Mouse (Mus musculus) hindbrain, embryonic 15.5 days (tissue): ENCODE data around the gene Pnma3. TPM values are rescaled to one million over a fixed set of nuclear protein-coding genes. Genes with fewer than 3 reads are reported as not detected.
"Not testable (repeated sequence)": the region's sequence is repeated elsewhere in the genome, so short reads cannot be mapped to it uniquely, and the experiment has no call there.

ENCODE experiments used
- ATAC-seq: fragments of 200-750 bp; cut with Nextera tagmentation; 2 replicates; pipeline ENCODE4 v1.8.0; 2017; ENCODE audit warnings: low read depth, moderate number of reproducible peaks, moderate TSS enrichment; ENCODE audit not compliant: low FRiP score
- H3K27ac ChIP-seq: fragments of 300-500 bp; sonication (generic); replicated peaks from 2 replicates; pipeline ENCODE4 v1.5.1; 2015; ENCODE audit warnings: mild to moderate bottlenecking, inconsistent platforms
- H3K27me3 ChIP-seq: fragments of 300-500 bp; sonication (generic); 2 replicates; pipeline ENCODE4 v1.6.1; 2015; ENCODE audit warnings: control low read depth, inconsistent platforms
- H3K36me3 ChIP-seq: fragments of 300-500 bp; sonication (generic); 2 replicates; pipeline ENCODE4 v1.6.1; 2015; ENCODE audit warnings: control low read depth, inconsistent platforms
- H3K4me1 ChIP-seq: fragments of 300-500 bp; sonication (generic); replicated peaks from 2 replicates; pipeline ENCODE4 v1.6.1; 2015; ENCODE audit warnings: control low read depth, inconsistent platforms
- H3K4me2 ChIP-seq: fragments of 300-500 bp; sonication (generic); 2 replicates; pipeline ENCODE4 v1.6.1; 2015; ENCODE audit warnings: moderate library complexity, mild to moderate bottlenecking, inconsistent platforms
- H3K4me3 ChIP-seq: fragments of 300-500 bp; sonication (generic); 2 replicates; pipeline ENCODE4 v1.5.1; 2015; ENCODE audit warnings: mild to moderate bottlenecking, inconsistent platforms
- H3K9ac ChIP-seq: fragments of 300-500 bp; sonication (generic); 2 replicates; pipeline ENCODE4 v1.6.1; 2015; ENCODE audit warnings: inconsistent platforms
- H3K9me3 ChIP-seq: fragments of 300-500 bp; sonication (generic); 2 replicates; pipeline ENCODE4 v1.6.1; 2016; ENCODE audit warnings: control low read depth, inconsistent platforms
- WGBS: fragments of 180-500 bp; shearing (Covaris S2); methylation state at CpG from one replicate; pipeline ENCODE4 v1.1.7; 2015; 5-methylcytosine and 5-hydroxymethylcytosine counted together
- polyA plus RNA-seq: library from polyadenylated mRNA; unstranded; fragments of >200 nt; fragmentation: Nextera tagmentation; extraction: Ambion mirVana; gene quantifications from 2 replicates; pipeline ENCODE4 v1.2.1, GENCODE M21; 2015

Pnma3 gene
- polyA plus RNA-seq = 4.2 and 5.0 TPM in 2 replicates

DNA sequence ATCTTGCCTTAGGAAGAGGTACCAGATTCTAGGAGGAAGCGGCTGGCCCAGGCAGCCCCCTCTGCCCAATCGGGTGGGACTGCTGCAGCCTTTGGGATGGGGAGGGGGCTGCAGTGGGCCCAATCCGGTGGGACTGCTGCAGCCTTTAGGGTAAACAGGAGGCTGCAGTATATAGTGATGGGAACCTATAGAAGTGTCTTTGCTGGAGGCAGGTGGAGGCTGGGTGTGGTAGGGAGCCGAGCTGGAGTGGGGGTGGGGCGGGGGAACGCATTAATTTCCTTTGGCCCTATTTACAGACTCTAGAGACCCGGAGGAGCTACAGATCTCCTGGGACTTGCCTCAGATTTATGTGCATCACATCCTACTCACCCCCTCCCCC is at the start of gene Pnma3:
TSS of gene Pnma3 (plus strand) at position 373 of the 379 bp plus-strand sequence.
- Histone ChIP-seq H3K27ac (peak within 1 kb of the TSS; percentile 48; the same call in 1 of the 2 replicates), H3K4me1 (no peaks in the 10 kb centered on the region), H3K27me3 (no peaks in the 10 kb centered on the region), H3K36me3 (no peaks in the 10 kb centered on the region), H3K4me2 (peak within 1 kb of the TSS; percentile 69), H3K9ac (peak within 1 kb of the TSS; percentile 57), H3K9me3 (no peaks in the 10 kb centered on the region), H3K4me3 (peak within 1 kb of the TSS; percentile 44)
- WGBS = 27% methylated on average over 7 of the region's 7 CpGs
- ATAC-seq = peak; percentile 78

DNA sequence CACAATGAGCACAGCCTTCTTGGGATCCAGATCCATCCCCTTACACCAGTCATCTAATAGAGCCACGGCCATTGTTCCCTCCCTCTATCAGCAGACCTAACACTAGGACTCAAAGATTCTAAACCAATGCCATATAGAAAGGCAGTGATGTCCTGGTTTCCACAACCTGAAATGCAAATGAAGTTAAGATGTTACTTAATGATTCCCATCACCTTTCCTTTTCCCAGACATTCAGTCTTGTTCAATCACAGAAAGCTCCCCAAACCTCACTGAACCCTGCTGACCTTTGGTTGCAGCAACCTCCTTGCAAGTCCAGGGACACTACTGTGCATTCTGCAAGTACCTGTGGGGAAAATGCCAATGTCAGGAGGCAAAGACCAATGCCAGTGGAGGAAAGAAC is 27.6 kb upstream of the Pnma3 start, which contains the start of gene Pnma5:
TSS of gene Pnma5 (minus strand) at position 101 of the 400 bp plus-strand sequence.
- H3K27ac ChIP-seq = no peak within 1 kb of the TSS
- no peaks in the 10 kb centered on the region for H3K27me3 ChIP-seq
- H3K4me1 ChIP-seq = no peaks in the 10 kb centered on the region
- no peak within 1 kb of the TSS for H3K4me2 ChIP-seq
- H3K4me3 ChIP-seq = no peak within 1 kb of the TSS
- no peaks in the 10 kb centered on the region for H3K36me3 ChIP-seq
- 83% methylated on average over 1 of the region's 1 CpGs for WGBS
- no peaks in the 10 kb centered on the region for H3K9me3 ChIP-seq
- H3K9ac ChIP-seq = no peak within 1 kb of the TSS
- no peak for ATAC-seq

DNA sequence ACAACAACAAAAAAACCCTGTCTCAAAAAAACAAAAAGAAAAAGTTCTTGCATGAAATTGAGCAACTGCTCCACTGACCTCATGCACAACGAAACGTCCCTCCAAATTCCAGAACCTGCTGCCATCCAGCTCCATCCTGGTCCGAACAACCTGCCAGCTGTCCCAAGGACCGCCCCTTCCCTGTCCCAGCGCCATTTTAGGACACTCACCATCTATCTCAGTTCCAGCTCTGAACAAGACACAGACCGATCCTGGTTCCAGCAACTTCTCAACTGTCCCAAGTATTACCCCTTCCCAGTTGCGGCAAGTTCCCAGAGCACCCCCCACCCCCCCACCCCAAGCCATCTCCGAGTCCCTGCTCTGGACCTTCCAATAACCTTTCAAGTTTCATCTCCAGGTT is 25.8 kb upstream of the Pnma3 start:
- H3K27me3 ChIP-seq = no peaks in the 10 kb centered on the region
- WGBS = 87% methylated on average over 8 of the region's 8 CpGs

DNA sequence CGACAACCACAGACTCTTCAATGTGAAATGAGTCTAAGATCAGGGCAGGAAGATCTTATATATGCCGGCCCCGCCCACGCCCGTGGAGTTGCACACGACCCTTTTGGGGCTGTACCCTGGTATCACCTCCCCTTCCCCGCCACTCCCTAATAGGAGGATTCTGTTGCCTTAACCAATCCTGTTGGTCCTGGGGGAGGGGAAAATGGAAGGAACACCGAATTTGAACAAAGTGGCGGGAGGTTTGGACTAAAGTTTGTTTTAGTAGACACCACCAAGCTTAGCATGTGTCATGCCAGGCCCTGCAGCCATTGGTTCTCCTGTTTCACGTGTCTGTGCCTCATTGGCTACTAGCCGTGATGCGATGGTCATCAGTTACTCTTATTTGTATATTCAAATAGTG is 24.9 kb upstream of the Pnma3 start:
- no peaks in the 10 kb centered on the region for H3K4me1 ChIP-seq
- no peak overlapping the region for H3K9ac ChIP-seq
- no peak for ATAC-seq
- no peaks in the 10 kb centered on the region for H3K27me3 ChIP-seq
- H3K9me3 ChIP-seq = no peaks in the 10 kb centered on the region
- H3K4me3 ChIP-seq = no peak overlapping the region
- H3K27ac ChIP-seq = no peak overlapping the region
- no peak overlapping the region for H3K4me2 ChIP-seq
- WGBS = 87% methylated on average over 12 of the region's 12 CpGs
- H3K36me3 ChIP-seq = no peaks in the 10 kb centered on the region

More for the DNA sequence above, 25.8 kb upstream of the Pnma3 start:
- H3K9ac ChIP-seq = no peak overlapping the region
- H3K4me3 ChIP-seq = no peak overlapping the region
- no peaks in the 10 kb centered on the region for H3K36me3 ChIP-seq
- H3K9me3 ChIP-seq = no peaks in the 10 kb centered on the region
- no peak overlapping the region for H3K4me2 ChIP-seq
- no peak overlapping the region for H3K27ac ChIP-seq
- no peak for ATAC-seq
- no peaks in the 10 kb centered on the region for H3K4me1 ChIP-seq

DNA sequence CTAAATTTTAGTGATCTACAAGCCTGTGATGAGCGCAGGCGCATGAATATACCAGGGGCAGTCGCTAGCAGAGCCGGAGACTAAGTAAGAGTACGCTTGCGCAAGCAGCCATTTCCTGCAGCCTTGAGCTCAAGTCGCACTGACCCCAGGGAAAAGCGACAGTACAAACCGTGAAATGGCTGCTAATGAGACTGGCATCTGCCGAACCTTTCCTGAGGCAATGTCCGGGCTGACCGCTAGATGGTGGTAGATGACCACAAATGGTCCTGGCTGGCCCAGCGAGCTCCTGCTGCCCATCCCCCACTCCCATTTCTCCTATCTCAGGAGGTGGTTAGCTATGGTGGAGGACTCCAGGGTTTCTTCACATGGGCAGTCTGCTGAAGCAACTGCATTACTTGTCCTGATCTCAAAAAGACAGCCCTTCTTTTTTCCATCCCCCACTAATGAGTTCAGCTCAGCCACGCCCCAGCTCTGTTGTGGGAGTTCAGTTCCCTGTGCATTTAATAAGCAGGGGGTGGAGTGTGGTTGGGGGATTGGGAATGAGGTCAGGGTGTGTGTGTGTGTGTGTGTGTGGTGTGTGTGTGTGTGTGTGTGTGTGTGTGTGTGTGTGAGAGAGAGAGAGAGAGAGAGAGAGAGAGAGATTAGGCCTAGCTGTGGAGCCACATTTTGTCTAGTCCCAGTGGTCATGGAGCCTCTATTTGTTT is 10.6 kb upstream of the Pnma3 start:
- 20% methylated on average over 14 of the region's 14 CpGs for WGBS
- peak; percentile 98 for ATAC-seq
- 0 out of 2 replicates have a peak overlapping the region, but pooled peaks have one; percentile 5 for H3K4me3 ChIP-seq

DNA sequence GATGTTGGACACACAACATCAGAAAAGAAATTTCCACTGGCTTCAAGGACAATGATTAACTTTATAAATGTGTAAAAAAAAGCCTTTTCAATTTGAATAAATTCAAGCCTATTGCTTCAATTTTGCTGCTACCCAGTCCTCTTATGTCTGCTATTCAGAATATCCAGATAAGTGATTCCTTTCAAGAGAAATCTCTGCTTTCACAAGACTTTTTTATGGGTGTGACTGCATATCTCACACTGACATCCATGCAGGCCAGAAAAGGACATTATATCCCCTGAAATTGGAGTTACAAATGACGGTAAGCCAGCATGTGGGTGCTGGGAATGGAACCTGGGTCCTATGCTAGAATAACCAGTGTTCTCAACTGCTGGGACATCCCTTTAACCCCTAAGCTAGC is 3.1 kb upstream of the Pnma3 start:
- H3K27me3 ChIP-seq = no peaks in the 10 kb centered on the region
- 76% methylated on average over 1 of the region's 1 CpGs for WGBS
- ATAC-seq = no peak
- H3K4me2 ChIP-seq = no peak overlapping the region
- no peaks in the 10 kb centered on the region for H3K4me1 ChIP-seq
- no peak overlapping the region for H3K4me3 ChIP-seq
- H3K27ac ChIP-seq = no peak overlapping the region
- no peaks in the 10 kb centered on the region for H3K36me3 ChIP-seq
- H3K9me3 ChIP-seq = no peaks in the 10 kb centered on the region
- H3K9ac ChIP-seq = no peak overlapping the region

More for the DNA sequence above, 10.6 kb upstream of the Pnma3 start:
- H3K4me2 ChIP-seq = peak overlapping the region; percentile 32
- H3K36me3 ChIP-seq = no peaks in the 10 kb centered on the region
- H3K4me1 ChIP-seq = no peaks in the 10 kb centered on the region
- peak overlapping the region; percentile 62; the same call in 1 of the 2 replicates for H3K27ac ChIP-seq
- no peaks in the 10 kb centered on the region for H3K9me3 ChIP-seq
- H3K27me3 ChIP-seq = no peaks in the 10 kb centered on the region
- H3K9ac ChIP-seq = no peak overlapping the region

DNA sequence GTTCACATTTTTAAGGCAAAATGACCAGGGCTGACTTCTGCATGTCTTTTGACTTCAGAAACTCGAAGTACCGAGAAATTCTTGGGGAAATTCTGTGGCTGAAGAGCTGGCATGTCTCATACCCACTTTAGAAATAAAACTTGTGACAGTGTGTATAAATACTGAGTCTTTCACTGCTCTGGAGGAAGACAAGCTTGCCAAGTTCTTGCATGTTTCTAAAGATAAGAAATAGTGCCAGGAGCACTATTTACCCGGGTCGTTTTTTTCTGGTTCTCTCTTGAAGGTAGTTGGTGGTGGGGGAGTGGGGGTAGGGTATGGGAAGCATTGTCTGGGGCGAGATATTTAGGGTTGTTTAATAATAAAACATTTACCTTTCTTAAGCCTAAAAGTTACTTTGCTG is 2.3 kb upstream of the Pnma3 start:
- Histone ChIP-seq H3K9ac (no peak overlapping the region), H3K27ac (no peak overlapping the region), H3K4me3 (no peak overlapping the region), H3K9me3 (no peaks in the 10 kb centered on the region), H3K36me3 (no peaks in the 10 kb centered on the region), H3K4me1 (no peaks in the 10 kb centered on the region), H3K4me2 (no peak overlapping the region), H3K27me3 (no peaks in the 10 kb centered on the region)
- WGBS = 59% methylated on average over 5 of the region's 5 CpGs
- no peak for ATAC-seq

DNA sequence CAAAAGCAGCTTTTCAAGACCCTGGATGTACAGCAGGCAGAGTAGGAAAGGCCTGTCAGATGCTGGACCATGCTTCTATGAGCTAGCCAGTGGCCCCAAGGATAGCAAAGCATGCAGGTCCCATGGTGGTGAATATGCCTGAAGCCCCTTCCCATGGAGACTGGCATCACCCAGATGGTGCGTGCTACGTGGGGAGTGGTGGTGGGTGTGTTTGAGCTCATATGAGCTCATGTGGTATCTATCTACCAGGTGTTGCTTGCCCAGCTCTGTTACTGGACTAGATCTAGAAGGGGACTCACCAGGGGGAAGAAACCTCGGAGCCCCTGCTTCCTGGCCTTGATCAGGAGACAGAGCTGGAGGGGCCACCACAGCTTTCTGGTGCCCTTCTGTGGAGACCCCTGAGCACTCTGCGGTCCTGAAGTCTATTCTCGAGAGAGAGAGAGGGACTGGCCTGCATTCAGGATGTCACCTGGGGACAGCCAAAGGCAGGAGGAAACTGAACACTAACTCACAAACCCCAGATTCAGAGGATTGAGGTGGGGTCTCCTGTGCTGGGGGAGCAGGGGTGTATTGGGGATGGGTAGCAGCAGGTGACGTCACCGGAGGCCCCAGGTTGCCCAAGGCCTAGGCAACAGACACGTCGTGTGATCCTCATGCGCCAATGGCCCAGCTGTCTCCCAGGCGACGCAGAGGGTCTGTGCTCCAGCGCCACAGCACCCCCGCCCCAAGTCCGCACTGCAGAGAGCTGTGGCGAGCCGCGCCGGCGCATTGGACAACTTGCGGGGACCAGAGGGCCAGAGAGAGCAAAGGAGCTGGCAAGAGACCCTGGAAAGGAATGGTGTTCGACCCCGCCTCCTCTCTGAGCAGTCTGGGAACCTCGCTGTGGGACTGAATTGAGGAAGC is 824 bp upstream of the Pnma3 start:
- H3K4me3 ChIP-seq = peak overlapping the region; percentile 44
- H3K36me3 ChIP-seq = no peaks in the 10 kb centered on the region
- peak overlapping the region; percentile 57 for H3K9ac ChIP-seq
- no peaks in the 10 kb centered on the region for H3K9me3 ChIP-seq
- peak overlapping the region; percentile 48; the same call in 1 of the 2 replicates for H3K27ac ChIP-seq
- H3K4me1 ChIP-seq = no peaks in the 10 kb centered on the region
- peak overlapping the region; percentile 69 for H3K4me2 ChIP-seq
- 28% methylated on average over 24 of the region's 24 CpGs for WGBS
- H3K27me3 ChIP-seq = no peaks in the 10 kb centered on the region
- peak; percentile 93 for ATAC-seq

DNA sequence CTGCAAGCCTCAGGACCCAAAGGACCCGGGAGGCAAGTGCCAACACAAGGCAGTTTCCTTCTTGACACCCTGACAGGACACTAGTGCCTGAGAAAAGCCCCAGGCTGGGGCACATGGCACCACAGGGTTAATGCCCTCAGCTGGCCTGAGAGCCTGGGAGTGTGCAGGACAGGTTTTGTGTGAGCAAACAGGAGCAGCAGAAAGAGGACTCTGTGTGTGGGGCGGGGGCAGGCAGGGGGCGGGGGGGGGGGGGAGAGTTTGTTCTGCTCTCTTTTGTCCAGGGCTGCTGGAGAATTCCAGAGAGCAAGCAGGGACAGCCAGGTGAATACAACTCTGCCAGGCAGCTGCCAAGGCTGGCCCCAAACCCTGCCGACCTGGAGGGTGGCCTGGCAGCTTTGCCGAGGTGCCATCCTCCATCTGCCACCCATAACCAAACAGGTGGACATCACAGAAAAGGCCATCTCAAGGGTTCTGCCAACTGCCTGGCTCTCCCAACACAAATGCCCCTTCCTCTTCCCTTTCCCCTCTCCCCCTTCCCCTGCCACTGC is 2.3 kb downstream of the Pnma3 start:
- not testable (repeated sequence) for H3K4me1 ChIP-seq, H3K27me3 ChIP-seq, H3K36me3 ChIP-seq, H3K4me2 ChIP-seq, ATAC-seq, H3K4me3 ChIP-seq, H3K9me3 ChIP-seq, H3K27ac ChIP-seq, H3K9ac ChIP-seq
- WGBS = no CpG with 5 or more reads among the region's 5 CpGs

DNA sequence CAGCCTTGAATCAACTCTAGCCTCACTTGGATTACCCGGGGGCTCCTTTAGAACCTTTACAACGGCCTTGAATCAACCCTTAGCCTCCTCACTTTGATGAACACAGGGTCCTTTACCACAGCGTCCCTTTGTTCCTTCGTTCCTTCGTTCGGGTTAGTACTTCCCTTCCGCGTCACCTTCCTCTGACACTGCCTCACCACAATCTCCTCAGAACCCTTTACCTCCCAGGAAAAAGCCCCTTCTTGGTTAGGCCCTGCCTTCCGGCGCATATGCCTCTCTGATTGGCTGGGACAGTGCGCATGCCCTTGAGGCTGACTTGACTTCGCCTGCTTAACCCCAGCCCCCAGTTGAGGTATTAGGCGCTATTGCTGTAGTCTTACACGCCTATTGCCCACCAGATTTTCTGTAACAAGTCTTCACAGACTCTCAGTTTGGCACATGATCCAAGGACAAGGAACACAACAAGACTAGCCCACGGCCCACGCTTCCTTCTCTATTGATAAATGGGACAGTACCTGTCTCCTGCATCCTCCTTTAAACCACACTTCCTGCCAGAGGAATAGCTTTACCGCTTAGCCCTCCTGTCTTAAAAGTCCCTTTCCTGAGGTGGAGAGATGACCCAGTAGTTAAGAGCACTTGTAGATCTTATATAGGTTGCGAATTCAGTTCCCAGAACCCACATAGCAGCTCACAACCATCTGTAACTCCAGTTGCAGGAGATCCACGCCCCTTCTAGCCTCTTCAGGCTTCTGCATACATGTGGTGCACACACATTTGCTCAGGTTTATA is 17.9 kb downstream of the Pnma3 start, which contains the start of gene Xlr4a:
TSS of gene Xlr4a (minus strand) at position 212 of the 789 bp plus-strand sequence.
- not testable (repeated sequence) for ATAC-seq, H3K9ac ChIP-seq, H3K4me1 ChIP-seq, H3K9me3 ChIP-seq, H3K4me3 ChIP-seq, H3K36me3 ChIP-seq, H3K4me2 ChIP-seq, H3K27ac ChIP-seq, H3K27me3 ChIP-seq
- WGBS = 82% methylated on average over 19 of the region's 19 CpGs

DNA sequence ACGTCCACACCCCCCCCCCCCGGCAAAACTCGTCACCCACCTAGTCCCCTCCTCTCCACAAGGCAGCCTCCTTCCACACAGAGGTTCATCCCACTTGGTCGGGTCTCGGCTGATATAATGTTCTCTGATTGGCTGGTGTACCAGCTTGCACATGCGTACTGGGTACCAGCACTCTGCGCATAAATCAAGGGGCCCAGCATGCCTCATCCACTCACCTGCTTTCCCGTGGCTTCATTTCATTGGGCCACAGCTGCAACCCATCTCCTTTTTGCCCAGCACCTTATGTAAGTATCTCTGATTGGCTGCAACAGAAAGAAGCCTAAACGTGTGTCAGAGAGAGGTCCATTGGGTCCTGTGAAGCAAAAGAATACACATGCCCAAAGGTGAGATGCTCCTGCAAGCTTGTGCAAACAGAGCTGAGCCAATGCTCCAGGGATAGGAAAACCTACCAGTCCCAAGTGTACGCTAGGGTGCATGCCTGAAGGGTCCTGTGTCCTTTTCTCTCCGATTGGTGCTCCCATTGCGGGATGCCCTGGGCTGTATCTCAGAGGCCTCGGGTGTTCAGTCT is 32.4 kb downstream of the Pnma3 start, which contains the start of gene Xlr3a:
TSS of gene Xlr3a (minus strand) at position 155 of the 568 bp plus-strand sequence.
- H3K9me3 ChIP-seq, H3K27ac ChIP-seq, H3K9ac ChIP-seq, H3K4me2 ChIP-seq, H3K4me3 ChIP-seq, H3K4me1 ChIP-seq, H3K36me3 ChIP-seq, ATAC-seq, H3K27me3 ChIP-seq: not testable (repeated sequence)
- WGBS = 77% methylated on average over 12 of the region's 13 CpGs
